Mouse (Mus musculus) C2C12 (cell line): ENCODE measurements at regions not wholly inside any gene's neighbourhood (a gene's known extent, or its start where the extent isn't known, plus 50 kb on each side); places are given as distances from the start of the nearest gene placed in this dataset.

Experiments used
- CEBPB ChIP-seq: IDR thresholded peaks from one replicate; pipeline ENCODE4 v1.6.1; 2011; ENCODE audit warnings: low read depth, mild to moderate bottlenecking, control low read depth, moderate library complexity
- CTCF ChIP-seq: IDR thresholded peaks from one replicate; pipeline ENCODE4 v1.5.1; 2011; ENCODE audit not compliant: control insufficient read depth, insufficient read depth, insufficient read length
- FOSL1 ChIP-seq: IDR thresholded peaks from one replicate; pipeline ENCODE4 v1.8.0; 2011; ENCODE audit warnings: mild to moderate bottlenecking, low read length; ENCODE audit not compliant: poor library complexity, insufficient read depth, severe bottlenecking
- MAX ChIP-seq: IDR thresholded peaks from one replicate; pipeline ENCODE4 v1.6.1; 2011; ENCODE audit warnings: mild to moderate bottlenecking, control low read depth
- MYOD1 ChIP-seq: IDR thresholded peaks from one replicate; pipeline ENCODE4 v1.6.1; 2011; ENCODE audit warnings: low read depth; ENCODE audit not compliant: control insufficient read depth, insufficient read length
- MYOG ChIP-seq: IDR thresholded peaks from one replicate; pipeline ENCODE4 v1.6.1; 2011; ENCODE audit not compliant: control insufficient read depth, insufficient read length; ENCODE audit errors: extremely low read depth
- USF1 ChIP-seq: IDR thresholded peaks from one replicate; pipeline ENCODE4 v1.6.1; 2011; ENCODE audit warnings: low read depth, mild to moderate bottlenecking, control low read depth, moderate library complexity

DNA sequence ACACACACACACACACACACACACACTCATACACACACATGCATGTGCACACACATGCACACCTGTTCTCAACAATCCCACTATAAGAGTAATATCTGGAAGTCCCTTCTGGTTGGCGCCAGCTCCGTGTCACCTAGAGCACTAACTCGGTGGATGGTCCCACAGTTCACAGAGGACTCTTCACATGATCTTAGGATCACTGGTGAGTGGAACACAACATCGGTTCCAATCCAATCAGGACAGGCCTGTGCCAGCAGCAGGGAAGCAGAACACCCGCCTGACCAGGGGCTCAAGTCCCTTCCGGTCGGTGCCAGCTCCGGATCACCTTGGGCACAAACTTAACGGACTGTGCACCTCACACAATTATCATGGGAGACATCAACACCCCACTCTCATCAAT, 651.7 kb downstream of the Zfp706 start:
- TF ChIP-seq CTCF (no peak), CEBPB (no peak), MYOD1 (no peak), MYOG (no peak), USF1 (no peak), FOSL1 (no peak), MAX (no peak)
